In the genomic region with DNA sequence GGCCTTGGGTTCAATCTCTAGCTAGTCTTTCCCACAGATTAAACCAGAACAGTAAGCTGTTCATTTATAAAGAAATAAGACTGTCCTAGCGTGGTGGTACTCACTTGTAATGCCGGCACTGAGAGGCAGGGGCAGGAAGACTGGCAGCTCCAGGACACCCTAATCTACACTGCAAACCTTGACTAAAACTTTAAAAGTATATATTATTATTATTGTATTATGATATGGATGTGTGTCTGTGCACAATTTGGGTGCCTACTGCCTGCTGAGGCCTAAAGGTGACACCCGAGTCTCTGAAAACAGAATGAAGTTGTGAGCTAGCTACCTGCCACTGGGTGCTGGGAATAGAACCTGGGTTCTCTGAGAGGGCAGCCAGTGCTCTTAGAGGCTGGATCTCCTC, we compare ENCODE assay signal across 9 mouse cellular contexts. TPM values are rescaled to one million over a fixed set of nuclear protein-coding genes. Genes with fewer than 3 reads are reported as not detected.
DNase-seq lines count a peak whose midpoint lies in the region; ATAC-seq and TF ChIP-seq lines count a peak whose summit lies in the region.
"Had no signal": no experiment of that assay in that cellular context is flagged by ENCODE, and none has a peak within 500 bp of the region (broad histone marks: within the 10 kb centered on the region; RNA-seq: fewer than 3 reads in every experiment).

No protein-coding gene starts in this region.

- no peak overlapping the region for H3K9ac ChIP-seq in kidney, embryonic 16.5 days (replicated peaks; ENCODE audit: low read length)
- H3K9ac ChIP-seq in embryonic facial prominence, embryonic 14.5 days (ENCODE audit: low read depth, low read length) = peak overlapping the region; percentile 96
- H3K9ac ChIP-seq in hindbrain, postnatal 0 days (replicated peaks; ENCODE audit: low read length) = 0 out of 2 replicates have a peak overlapping the region, but pooled peaks have one; percentile 1
- H3K9ac ChIP-seq in midbrain, embryonic 15.5 days = no peak overlapping the region

- no peaks in the 10 kb centered on the region for H3K27me3 ChIP-seq in kidney, embryonic 16.5 days (ENCODE audit: insufficient read depth, low read length)
- 0 out of 2 replicates have a peak, but pooled peaks cover 2% of the 10 kb centered on the region for H3K27me3 ChIP-seq in embryonic facial prominence, embryonic 14.5 days (replicated peaks; ENCODE audit: control insufficient read depth, insufficient read depth, low read length)
- H3K27me3 ChIP-seq in hindbrain, postnatal 0 days (ENCODE audit: insufficient read depth, low read length) = no peaks in the 10 kb centered on the region
- no peaks in the 10 kb centered on the region for H3K27me3 ChIP-seq in midbrain, embryonic 15.5 days (replicated peaks)
- H3K27me3 ChIP-seq: Patski had no signal

- WGBS in kidney, embryonic 16.5 days = 92% methylated on average over 3 of the region's 3 CpGs
- 85% methylated on average over 3 of the region's 3 CpGs for WGBS in embryonic facial prominence, embryonic 14.5 days
- WGBS in hindbrain, postnatal 0 days = 86% methylated on average over 3 of the region's 3 CpGs
- WGBS in midbrain, embryonic 15.5 days = 86% methylated on average over 3 of the region's 3 CpGs

- ATAC-seq in kidney, embryonic 16.5 days (ENCODE audit: low FRiP score, low TSS enrichment) = no peak
- ATAC-seq in embryonic facial prominence, embryonic 14.5 days (ENCODE audit: low read depth) = no peak
- ATAC-seq in hindbrain, postnatal 0 days = no peak
- ATAC-seq in midbrain, embryonic 15.5 days (replicated peaks) = no peak
- ATAC-seq: Patski had no signal

- H3K9me3 ChIP-seq in kidney, embryonic 16.5 days (ENCODE audit: low read length) = no peaks in the 10 kb centered on the region
- H3K9me3 ChIP-seq in embryonic facial prominence, embryonic 14.5 days (ENCODE audit: control insufficient read depth, low read length) = no peaks in the 10 kb centered on the region
- no peaks in the 10 kb centered on the region for H3K9me3 ChIP-seq in hindbrain, postnatal 0 days (ENCODE audit: low read length)
- H3K9me3 ChIP-seq in midbrain, embryonic 15.5 days = no peaks in the 10 kb centered on the region

- H3K36me3 ChIP-seq in kidney, embryonic 16.5 days (ENCODE audit: insufficient read depth, low read length) = peaks cover 9% of the 10 kb centered on the region; the same call in 1 of the 2 replicates
- H3K36me3 ChIP-seq in embryonic facial prominence, embryonic 14.5 days (ENCODE audit: control insufficient read depth, insufficient read depth, low read length) = peaks cover 19% of the 10 kb centered on the region
- H3K36me3 ChIP-seq in hindbrain, postnatal 0 days (ENCODE audit: insufficient read depth, low read length) = peaks cover 3% of the 10 kb centered on the region; the same call in 1 of the 2 replicates
- H3K36me3 ChIP-seq in midbrain, embryonic 15.5 days (replicated peaks) = 0 out of 2 replicates have a peak, but pooled peaks cover 7% of the 10 kb centered on the region

- H3K4me2 ChIP-seq in kidney, embryonic 16.5 days (replicated peaks; ENCODE audit: low read depth, low read length) = peak overlapping the region; percentile 70
- peak overlapping the region; percentile 83 for H3K4me2 ChIP-seq in embryonic facial prominence, embryonic 14.5 days (ENCODE audit: low read depth, low read length)
- peak overlapping the region; percentile 89 for H3K4me2 ChIP-seq in hindbrain, postnatal 0 days (ENCODE audit: low read depth, low read length)
- H3K4me2 ChIP-seq in midbrain, embryonic 15.5 days = peak overlapping the region; percentile 88

- no peak for DNase-seq in kidney, adult 9 months
- DNase-seq in embryonic facial prominence, embryonic 14.5 days (ENCODE audit: low spot score) = no peak
- no peak for DNase-seq in hindbrain, postnatal 0 days (ENCODE audit: low spot score)
- DNase-seq in adrenal gland, postnatal 10 days = no peak
- DNase-seq in thymus, postnatal 4 days = no peak
- DNase-seq in thymus, postnatal 14 days = no peak

- H3K4me3 ChIP-seq in kidney, embryonic 16.5 days (ENCODE audit: low read length) = no peak overlapping the region
- peak overlapping the region; percentile 93 for H3K4me3 ChIP-seq in embryonic facial prominence, embryonic 14.5 days (ENCODE audit: low read depth, low read length)
- H3K4me3 ChIP-seq in hindbrain, postnatal 0 days (ENCODE audit: low read length) = peak overlapping the region; percentile 92; the same call in 1 of the 2 replicates
- no peak overlapping the region for H3K4me3 ChIP-seq in midbrain, embryonic 15.5 days

- TF ChIP-seq CTCF in hindbrain, postnatal 0 days (IDR thresholded peaks at IDR 0.05; ENCODE audit: low read depth) = no peak

- H3K4me1 ChIP-seq in kidney, embryonic 16.5 days (ENCODE audit: insufficient read depth, low read length) = peaks cover 15% of the 10 kb centered on the region
- peaks cover 21% of the 10 kb centered on the region for H3K4me1 ChIP-seq in embryonic facial prominence, embryonic 14.5 days (ENCODE audit: control insufficient read depth, insufficient read depth, low read length)
- peaks cover 12% of the 10 kb centered on the region for H3K4me1 ChIP-seq in hindbrain, postnatal 0 days (ENCODE audit: insufficient read depth, low read length)
- H3K4me1 ChIP-seq in midbrain, embryonic 15.5 days = peaks cover 27% of the 10 kb centered on the region

- H3K27ac ChIP-seq in kidney, embryonic 16.5 days (ENCODE audit: low read length) = no peak overlapping the region
- H3K27ac ChIP-seq in embryonic facial prominence, embryonic 14.5 days (replicated peaks; ENCODE audit: low read depth, low read length) = no peak overlapping the region
- H3K27ac ChIP-seq in hindbrain, postnatal 0 days = no peak overlapping the region
- H3K27ac ChIP-seq in midbrain, embryonic 15.5 days = no peak overlapping the region

RNA-seq across cellular contexts. Expression of a gene that starts 1.7 kb away (rescaled TPM):
- 20.9 and 22.8 TPM in 2 replicates for polyA plus RNA-seq in kidney, embryonic 16.5 days (2015; fragmentation: Nextera tagmentation; extraction: Ambion mirVana)
- 22.2 and 26.0 TPM in 2 replicates for polyA plus RNA-seq in embryonic facial prominence, embryonic 14.5 days (2014; fragmentation: Nextera tagmentation; extraction: Ambion mirVana)
- 11.1 and 16.7 TPM in 2 replicates for total RNA-seq in hindbrain, postnatal 0 days (2014; rRNA removed)
- polyA plus RNA-seq in hindbrain, postnatal 0 days (2015; fragmentation: Nextera tagmentation; extraction: Ambion mirVana) = 30.9 and 31.8 TPM in 2 replicates
- polyA plus RNA-seq in midbrain, embryonic 15.5 days (2015; fragmentation: Nextera tagmentation; extraction: Ambion mirVana) = 23.6 and 26.5 TPM in 2 replicates
- total RNA-seq in adrenal gland, postnatal 10 days (2021) = 10 to 100 TPM; 28.2 to 31.3 TPM

RNA-seq across cellular contexts. Expression of a gene that starts 46.7 kb away (rescaled TPM):
- 12.5 and 14.0 TPM in 2 replicates for polyA plus RNA-seq in kidney, embryonic 16.5 days (2015; fragmentation: Nextera tagmentation; extraction: Ambion mirVana)
- 11.3 and 13.2 TPM in 2 replicates for polyA plus RNA-seq in embryonic facial prominence, embryonic 14.5 days (2014; fragmentation: Nextera tagmentation; extraction: Ambion mirVana)
- total RNA-seq in hindbrain, postnatal 0 days (2014; rRNA removed) = 8.3 and 24.2 TPM in 2 replicates
- 7.6 and 8.9 TPM in 2 replicates for polyA plus RNA-seq in hindbrain, postnatal 0 days (2015; fragmentation: Nextera tagmentation; extraction: Ambion mirVana)
- 12.0 and 13.9 TPM in 2 replicates for polyA plus RNA-seq in midbrain, embryonic 15.5 days (2015; fragmentation: Nextera tagmentation; extraction: Ambion mirVana)
- 10 to 100 TPM; 16.4 to 17.2 TPM for total RNA-seq in adrenal gland, postnatal 10 days (2021)

Comparison
In these comparisons a context has a peak if more than half of its experiments do, and no peak if none do; other contexts are left out.
1. H3K4me3 ChIP-seq: peak in embryonic facial prominence, embryonic 14.5 days (single experiment) and hindbrain, postnatal 0 days (single experiment); none in kidney, embryonic 16.5 days (single experiment) and midbrain, embryonic 15.5 days (single experiment).
2. H3K9ac ChIP-seq: peak in embryonic facial prominence, embryonic 14.5 days (single experiment) and hindbrain, postnatal 0 days (single experiment); none in kidney, embryonic 16.5 days (single experiment) and midbrain, embryonic 15.5 days (single experiment).
3. Peak in every context shown above with its lines, with median percentiles within 50 percentile points of each other: H3K4me2 ChIP-seq.